Mouse (Mus musculus) kidney, adult 2 months (tissue): ENCODE data around the gene Ttyh1. TPM values are rescaled to one million over a fixed set of nuclear protein-coding genes. Genes with fewer than 3 reads are reported as not detected.
A peak's percentile ranks its signal among the peaks of the same experiment; 100 is the strongest.

Experiments used
- DNase-seq: peaks from one replicate; pipeline ENCODE4 v3.0.0; 2021
- H3K27ac ChIP-seq: fragments of 200-500 bp; 2 replicates; pipeline ENCODE4 v1.5.1; 2012; ENCODE audit warnings: low read depth, low read length, control low read depth, inconsistent platforms; ENCODE audit not compliant: insufficient read depth
- H3K27me3 ChIP-seq: fragments of 200-500 bp; replicated peaks from 2 replicates; pipeline ENCODE4 v1.6.1; 2012; ENCODE audit warnings: mild to moderate bottlenecking, moderate library complexity, low read length, inconsistent platforms; ENCODE audit not compliant: control insufficient read depth, insufficient read depth
- H3K36me3 ChIP-seq: fragments of 200-500 bp; 2 replicates; pipeline ENCODE4 v1.6.1; 2012; ENCODE audit warnings: mild to moderate bottlenecking, moderate library complexity, low read length, inconsistent platforms; ENCODE audit not compliant: control insufficient read depth, insufficient read depth
- H3K4me1 ChIP-seq: fragments of 200-500 bp; 2 replicates; pipeline ENCODE4 v1.6.1; 2011; ENCODE audit warnings: low read length; ENCODE audit not compliant: control insufficient read depth, insufficient read depth
- H3K4me3 ChIP-seq: fragments of 200-500 bp; 2 replicates; pipeline ENCODE4 v1.5.1; 2011; ENCODE audit warnings: mild to moderate bottlenecking, low read depth, low read length, control low read depth; ENCODE audit not compliant: insufficient read depth
- CTCF ChIP-seq: fragments of 200-500 bp; conservative IDR thresholded peaks from 2 replicates; pipeline ENCODE4 v1.5.1; 2011; ENCODE audit warnings: low read depth, mild to moderate bottlenecking, control low read depth, low read length, moderate library complexity, mixed read lengths; ENCODE audit not compliant: insufficient read depth, insufficient read length
- POLR2A ChIP-seq: fragments of 200-500 bp; IDR thresholded peaks from one replicate; pipeline ENCODE4 v1.6.1; 2011; ENCODE audit warnings: low read depth, low read length, control low read depth
- WGBS: fragments of 180-500 bp; shearing (Covaris S2); methylation state at CpG from one replicate; pipeline ENCODE4 v1.1.7; 2018; 5-methylcytosine and 5-hydroxymethylcytosine counted together
- polyA plus RNA-seq: library from polyadenylated mRNA; depleted of rRNA; stranded (reverse); fragments of >200 nt; gene quantifications from 2 replicates; pipeline ENCODE4 v1.2.3, GENCODE M21; 2012

The Ttyh1 gene
- polyA plus RNA-seq, 1 experiment: 2.8 TPM

- Histone ChIP-seq H3K4me1 (no peaks in the 10 kb centered on the region), H3K27me3 (no peaks in the 10 kb centered on the region), H3K4me3 (no peak overlapping the region), H3K27ac (no peak overlapping the region), H3K36me3 (no peaks in the 10 kb centered on the region)
- no peak for DNase-seq
- TF ChIP-seq POLR2A (no peak), CTCF (no peak)
- WGBS: 76% methylated on average over 5 of the region's 5 CpGs
These were observed 18.1 kb upstream of the Ttyh1 start for GRCm38 (mm10) chr7:4101144-4101543.

GRCm38 (mm10) chr7:4103411-4103810 is 15.8 kb upstream of the Ttyh1 start:
- H3K27ac ChIP-seq: no peak overlapping the region
- no peak overlapping the region for H3K4me3 ChIP-seq
- no peaks in the 10 kb centered on the region for H3K27me3 ChIP-seq
- TF ChIP-seq CTCF: peak; percentile 59
- no peak for TF ChIP-seq POLR2A
- 18% methylated on average over 4 of the region's 4 CpGs for WGBS
- DNase-seq: peak; percentile 55
- no peaks in the 10 kb centered on the region for H3K4me1 ChIP-seq
- no peaks in the 10 kb centered on the region for H3K36me3 ChIP-seq

- no peak for TF ChIP-seq CTCF
- no peak for TF ChIP-seq POLR2A
- 54% methylated on average over 3 of the region's 3 CpGs for WGBS
- DNase-seq: no peak
- H3K4me1 ChIP-seq: no peaks in the 10 kb centered on the region
- H3K4me3 ChIP-seq: no peak overlapping the region
- H3K36me3 ChIP-seq: no peaks in the 10 kb centered on the region
- no peak overlapping the region for H3K27ac ChIP-seq
- H3K27me3 ChIP-seq: no peaks in the 10 kb centered on the region
These were observed 7.4 kb upstream of the Ttyh1 start for GRCm38 (mm10) chr7:4111766-4112165.

GRCm38 (mm10) chr7:4117050-4117814 is 2.0 kb upstream of the Ttyh1 start:
- no peak overlapping the region for H3K27ac ChIP-seq

GRCm38 (mm10) chr7:4119976-4120921 is 1.0 kb downstream of the Ttyh1 start:
- DNase-seq: no peak
- no peaks in the 10 kb centered on the region for H3K36me3 ChIP-seq
- H3K4me3 ChIP-seq: no peak overlapping the region
- H3K27me3 ChIP-seq: 0 out of 2 replicates have a peak, but pooled peaks cover 2% of the 10 kb centered on the region
- TF ChIP-seq CTCF (no peak), POLR2A (no peak)
- no peak overlapping the region for H3K27ac ChIP-seq
- 28% methylated on average over 19 of the region's 19 CpGs for WGBS
- H3K4me1 ChIP-seq: no peaks in the 10 kb centered on the region

More at GRCm38 (mm10) chr7:4117050-4117814, 2.0 kb upstream of the Ttyh1 start:
- TF ChIP-seq CTCF: no peak
- no peak for TF ChIP-seq POLR2A
- DNase-seq: no peak
- Histone ChIP-seq H3K36me3 (no peaks in the 10 kb centered on the region), H3K4me1 (no peaks in the 10 kb centered on the region), H3K27me3 (0 out of 2 replicates have a peak, but pooled peaks cover 2% of the 10 kb centered on the region), H3K4me3 (no peak overlapping the region)
- WGBS: 67% methylated on average over 8 of the region's 8 CpGs

- Histone ChIP-seq H3K27ac (no peak overlapping the region), H3K27me3 (0 out of 2 replicates have a peak, but pooled peaks cover 2% of the 10 kb centered on the region), H3K4me3 (no peak overlapping the region), H3K36me3 (no peaks in the 10 kb centered on the region), H3K4me1 (no peaks in the 10 kb centered on the region)
- DNase-seq: no peak
- 64% methylated on average over 11 of the region's 11 CpGs for WGBS
- TF ChIP-seq POLR2A: no peak
- TF ChIP-seq CTCF: no peak
These were observed 3.0 kb downstream of the Ttyh1 start for GRCm38 (mm10) chr7:4122076-4122768.
